Mouse (Mus musculus): Measurements from ENCODE around the gene Cbx5. TPM values are rescaled to one million over a fixed set of nuclear protein-coding genes. Genes with fewer than 3 reads are reported as not detected.

The Cbx5 gene
- polyA plus RNA-seq, 1 experiment from 2014 or later, result 233 TPM

DNA sequence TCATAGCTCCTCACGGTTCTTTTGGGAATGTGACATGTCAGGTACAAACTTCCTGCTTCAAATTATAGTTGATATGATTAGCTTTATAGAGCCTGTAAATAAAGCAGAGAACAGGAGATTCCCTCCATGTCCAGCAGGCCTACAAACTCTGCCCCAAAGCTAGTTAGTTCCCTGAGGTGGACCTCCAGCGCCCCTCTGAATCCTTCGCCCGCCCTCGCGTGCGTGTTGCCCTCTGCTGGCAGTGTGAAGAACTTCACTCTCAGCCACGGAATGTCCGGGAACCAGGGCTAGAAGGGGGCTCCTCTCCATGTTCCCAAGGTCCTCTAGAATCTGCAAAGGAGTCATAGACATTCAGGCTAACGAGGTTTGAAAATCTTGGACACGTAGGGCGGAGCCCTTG lies 61.5 kb downstream of the Cbx5 start:
- Histone ChIP-seq H3K4me1 (peaks cover 14% of the 10 kb centered on the region), H3K27me3 (peaks cover 100% of the 10 kb centered on the region), H3K4me2 (no peak overlapping the region), H3K36me3 (replicated peaks) (no peaks in the 10 kb centered on the region), H3K4me3 (replicated peaks) (no peak overlapping the region), H3K9me3 (no peaks in the 10 kb centered on the region), H3K9ac (no peak overlapping the region), H3K27ac (no peak overlapping the region)
- no peak for ATAC-seq (ENCODE audit: low FRiP score)
- 4% methylated on average over 12 of the region's 12 CpGs for WGBS

DNA sequence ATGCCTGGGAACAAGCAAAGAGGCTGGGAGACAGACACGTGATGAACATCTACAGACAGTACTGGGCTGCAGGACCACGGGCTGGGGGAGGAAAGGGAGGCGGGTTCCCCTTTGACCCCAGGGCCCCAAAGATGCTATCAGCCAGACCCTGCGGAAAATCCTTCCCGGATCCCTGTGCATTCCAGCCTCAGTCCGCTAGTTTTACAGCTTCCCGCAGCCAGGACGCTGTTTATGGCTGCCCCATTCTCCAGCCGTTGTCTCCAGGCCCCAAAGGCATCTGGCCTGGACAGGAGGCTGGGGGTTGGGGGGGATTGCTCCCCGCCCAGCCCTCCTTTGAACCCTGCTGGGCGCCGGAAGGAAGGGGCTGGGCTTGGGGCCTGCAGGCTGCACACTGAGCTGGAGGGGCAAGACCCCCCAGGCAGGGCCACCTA lies 62.0 kb downstream of the Cbx5 start:
- no peak for ATAC-seq (ENCODE audit: low FRiP score)
- Histone ChIP-seq H3K36me3 (replicated peaks) (no peaks in the 10 kb centered on the region), H3K4me2 (no peak overlapping the region), H3K9ac (no peak overlapping the region), H3K27me3 (peaks cover 100% of the 10 kb centered on the region), H3K4me1 (peaks cover 9% of the 10 kb centered on the region), H3K4me3 (replicated peaks) (no peak overlapping the region), H3K27ac (no peak overlapping the region), H3K9me3 (no peaks in the 10 kb centered on the region)
- 4% methylated on average over 12 of the region's 12 CpGs for WGBS

DNA sequence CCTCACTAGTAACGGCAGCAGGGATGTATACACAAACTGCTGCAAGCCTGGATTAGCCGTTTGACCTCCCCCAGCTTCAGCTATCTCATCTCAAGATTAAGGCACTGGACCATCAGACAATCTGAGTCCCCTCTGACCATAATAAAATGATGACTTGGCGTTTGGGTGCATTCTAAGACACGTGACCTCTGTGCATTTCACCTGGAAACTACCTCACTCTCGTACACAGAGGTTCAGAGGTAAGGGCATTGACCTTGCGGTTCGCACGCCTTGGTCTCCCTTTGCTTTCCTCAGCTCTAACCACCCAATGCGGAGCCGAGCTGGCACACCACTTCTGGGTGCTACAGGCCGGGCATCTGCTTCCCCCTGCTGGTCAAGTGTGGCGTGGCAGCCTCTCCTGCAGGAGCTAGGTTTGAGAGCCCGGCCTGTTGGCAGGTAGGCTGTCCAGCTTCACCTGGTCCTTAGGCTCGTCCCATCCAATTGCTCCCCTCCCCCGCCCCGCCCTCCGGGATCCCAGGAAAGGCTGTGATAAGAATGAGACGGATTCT lies 62.7 kb downstream of the Cbx5 start:
- Histone ChIP-seq H3K27me3 (peaks cover 100% of the 10 kb centered on the region), H3K27ac (no peak overlapping the region), H3K4me1 (peaks cover 3% of the 10 kb centered on the region), H3K4me2 (no peak overlapping the region), H3K36me3 (replicated peaks) (no peaks in the 10 kb centered on the region), H3K4me3 (replicated peaks) (no peak overlapping the region), H3K9ac (no peak overlapping the region), H3K9me3 (no peaks in the 10 kb centered on the region)
- peak; percentile 50 for ATAC-seq (ENCODE audit: low FRiP score)
- 2% methylated on average over 18 of the region's 18 CpGs for WGBS

DNA sequence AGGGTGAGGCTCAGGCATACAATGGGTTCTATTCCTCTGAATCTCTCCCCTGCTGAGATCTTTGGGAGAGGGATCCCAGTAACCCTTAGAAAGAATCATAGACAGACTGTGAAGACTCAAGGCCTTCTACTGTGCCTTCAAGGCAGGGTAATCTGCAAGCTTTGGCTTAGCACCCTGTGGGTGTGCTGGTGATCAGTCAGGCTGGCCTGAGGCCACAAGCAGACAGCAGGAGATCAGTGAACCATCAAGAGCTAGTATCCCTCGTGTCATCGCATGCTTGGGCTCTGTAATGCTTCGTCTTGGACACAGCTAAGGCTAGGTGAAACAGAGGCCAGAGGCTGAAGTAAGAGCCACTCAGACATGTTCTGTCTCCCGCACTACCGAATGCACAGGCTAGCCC lies 66.4 kb downstream of the Cbx5 start:
- H3K27me3 ChIP-seq, result peaks cover 100% of the 10 kb centered on the region
- H3K4me2 ChIP-seq, result no peak overlapping the region
- no peaks in the 10 kb centered on the region for H3K36me3 ChIP-seq (replicated peaks)
- no peak overlapping the region for H3K9ac ChIP-seq
- H3K4me3 ChIP-seq (replicated peaks), result no peak overlapping the region
- 66% methylated on average over 5 of the region's 5 CpGs for WGBS
- H3K27ac ChIP-seq, result no peak overlapping the region
- no peaks in the 10 kb centered on the region for H3K9me3 ChIP-seq
- no peak for ATAC-seq (ENCODE audit: low FRiP score)
- H3K4me1 ChIP-seq, result peaks cover 26% of the 10 kb centered on the region

DNA sequence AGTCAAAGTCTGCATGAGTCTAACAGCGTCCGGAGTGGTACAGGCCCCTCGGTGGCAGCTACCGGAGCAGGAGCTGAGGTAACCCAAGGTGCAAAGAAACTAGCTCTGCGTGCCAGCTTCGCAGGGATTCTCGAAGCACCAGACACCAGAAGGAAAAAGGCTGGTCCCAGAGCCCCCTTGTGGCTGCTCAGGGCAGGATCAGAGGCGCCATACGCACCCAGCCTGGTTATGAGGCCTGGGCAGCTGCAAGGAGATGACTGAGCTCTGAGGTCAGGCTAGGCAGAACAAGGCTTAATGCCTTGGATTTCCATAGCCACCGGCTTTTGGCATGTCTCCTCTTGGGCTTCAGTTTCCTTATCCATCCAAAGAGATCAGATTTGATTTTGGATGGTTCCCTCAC lies 67.1 kb downstream of the Cbx5 start:
- Histone ChIP-seq H3K4me2 (no peak overlapping the region), H3K36me3 (replicated peaks) (no peaks in the 10 kb centered on the region), H3K4me3 (replicated peaks) (no peak overlapping the region), H3K9me3 (no peaks in the 10 kb centered on the region), H3K27me3 (peaks cover 100% of the 10 kb centered on the region), H3K4me1 (peaks cover 27% of the 10 kb centered on the region), H3K27ac (no peak overlapping the region), H3K9ac (no peak overlapping the region)
- 5% methylated on average over 10 of the region's 10 CpGs for WGBS
- no peak for ATAC-seq (ENCODE audit: low FRiP score)

DNA sequence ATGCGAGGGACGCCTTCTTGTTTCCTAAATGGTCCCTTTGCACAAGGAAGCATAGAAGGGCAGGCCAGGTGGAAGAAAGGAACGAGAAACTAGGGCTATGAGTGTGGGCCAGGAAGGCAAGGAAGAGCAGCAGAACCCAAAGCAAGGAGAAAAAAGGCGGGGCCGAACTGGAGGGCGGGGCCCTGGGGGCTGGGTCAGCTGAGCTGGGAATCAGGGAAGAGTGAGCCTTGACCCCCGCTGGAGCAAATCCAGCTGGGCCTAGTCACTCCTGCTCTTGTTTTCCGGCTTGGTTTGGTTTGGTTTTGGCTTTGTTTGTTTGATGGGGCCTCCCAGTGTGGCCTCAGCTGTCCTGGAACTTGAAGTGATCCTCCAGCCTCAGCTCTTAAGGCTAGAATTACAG lies 68.3 kb downstream of the Cbx5 start:
- H3K27me3 ChIP-seq, result peaks cover 100% of the 10 kb centered on the region
- H3K36me3 ChIP-seq (replicated peaks), result no peaks in the 10 kb centered on the region
- no peak overlapping the region for H3K4me2 ChIP-seq
- H3K4me1 ChIP-seq, result peaks cover 32% of the 10 kb centered on the region
- no peak overlapping the region for H3K4me3 ChIP-seq (replicated peaks)
- 6% methylated on average over 8 of the region's 8 CpGs for WGBS
- H3K9ac ChIP-seq, result no peak overlapping the region
- no peak for ATAC-seq (ENCODE audit: low FRiP score)
- no peak overlapping the region for H3K27ac ChIP-seq
- no peaks in the 10 kb centered on the region for H3K9me3 ChIP-seq

DNA sequence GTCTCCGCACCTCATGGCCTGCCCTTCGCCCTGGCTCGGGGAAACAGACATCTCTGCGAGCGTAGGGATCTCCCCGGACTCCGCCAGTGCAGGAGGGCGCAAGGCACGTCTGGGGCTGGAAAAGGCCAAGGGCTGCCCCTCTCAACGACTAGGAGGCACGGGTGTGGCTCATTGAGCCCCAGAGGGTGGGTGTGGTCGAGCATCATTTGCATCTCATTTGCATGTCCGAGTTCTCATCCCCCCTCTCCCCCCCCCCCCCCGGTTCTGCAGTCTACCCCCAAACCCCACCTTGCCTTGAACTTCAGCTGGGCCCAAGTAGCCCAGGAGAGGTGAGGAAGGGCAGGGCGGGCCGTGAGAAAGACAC lies 69.3 kb downstream of the Cbx5 start:
- WGBS, result 7% methylated on average over 16 of the region's 16 CpGs
- H3K27ac ChIP-seq, result no peak overlapping the region
- peak overlapping the region; percentile 45 for H3K4me3 ChIP-seq (replicated peaks)
- no peaks in the 10 kb centered on the region for H3K9me3 ChIP-seq
- ATAC-seq (ENCODE audit: low FRiP score), result no peak
- H3K4me2 ChIP-seq, result peak overlapping the region; percentile 76
- H3K9ac ChIP-seq, result peak overlapping the region; percentile 33; the same call in 1 of the 2 replicates
- no peaks in the 10 kb centered on the region for H3K36me3 ChIP-seq (replicated peaks)
- peaks cover 32% of the 10 kb centered on the region for H3K4me1 ChIP-seq
- H3K27me3 ChIP-seq, result peaks cover 100% of the 10 kb centered on the region

DNA sequence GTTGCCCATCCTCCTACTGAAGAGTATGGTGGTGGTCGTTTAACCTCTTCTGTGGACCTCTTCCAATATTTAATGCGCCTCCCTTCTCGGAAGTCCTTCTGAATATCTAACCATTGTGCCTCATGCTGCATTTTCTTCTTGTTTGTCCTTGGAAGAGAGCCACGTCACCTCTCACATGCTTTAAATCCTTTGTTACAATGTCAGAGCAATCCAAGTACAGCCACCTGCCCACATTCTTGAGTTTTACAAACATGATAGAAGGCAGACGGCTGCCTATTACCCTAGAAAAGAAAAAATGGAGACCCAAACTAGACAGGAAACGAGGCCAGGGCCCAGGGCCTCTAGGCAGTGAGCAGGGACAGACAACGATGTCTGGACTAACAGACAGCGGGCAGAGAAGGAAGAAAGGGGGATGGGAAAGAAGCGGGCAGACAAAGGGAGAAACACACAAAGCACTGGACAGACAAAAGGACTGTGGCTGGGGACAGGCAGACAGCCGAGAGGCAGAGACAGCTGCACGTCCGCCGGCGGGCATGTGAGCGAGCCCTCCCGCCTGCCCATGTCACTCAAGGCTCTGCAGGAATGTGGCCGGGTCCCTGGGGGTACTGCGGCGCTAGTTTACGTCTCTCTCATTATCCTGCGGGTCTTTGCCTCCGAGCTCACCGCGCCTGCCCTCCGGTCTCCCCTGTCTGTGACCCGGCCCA lies 69.9 kb downstream of the Cbx5 start:
- Histone ChIP-seq H3K9me3 (no peaks in the 10 kb centered on the region), H3K27me3 (peaks cover 95% of the 10 kb centered on the region), H3K4me3 (replicated peaks) (peak overlapping the region; percentile 45), H3K27ac (no peak overlapping the region), H3K9ac (peak overlapping the region; percentile 33; the same call in 1 of the 2 replicates), H3K4me2 (peak overlapping the region; percentile 76), H3K4me1 (peaks cover 32% of the 10 kb centered on the region), H3K36me3 (replicated peaks) (no peaks in the 10 kb centered on the region)
- 3% methylated on average over 26 of the region's 26 CpGs for WGBS
- no peak for ATAC-seq (ENCODE audit: low FRiP score)

DNA sequence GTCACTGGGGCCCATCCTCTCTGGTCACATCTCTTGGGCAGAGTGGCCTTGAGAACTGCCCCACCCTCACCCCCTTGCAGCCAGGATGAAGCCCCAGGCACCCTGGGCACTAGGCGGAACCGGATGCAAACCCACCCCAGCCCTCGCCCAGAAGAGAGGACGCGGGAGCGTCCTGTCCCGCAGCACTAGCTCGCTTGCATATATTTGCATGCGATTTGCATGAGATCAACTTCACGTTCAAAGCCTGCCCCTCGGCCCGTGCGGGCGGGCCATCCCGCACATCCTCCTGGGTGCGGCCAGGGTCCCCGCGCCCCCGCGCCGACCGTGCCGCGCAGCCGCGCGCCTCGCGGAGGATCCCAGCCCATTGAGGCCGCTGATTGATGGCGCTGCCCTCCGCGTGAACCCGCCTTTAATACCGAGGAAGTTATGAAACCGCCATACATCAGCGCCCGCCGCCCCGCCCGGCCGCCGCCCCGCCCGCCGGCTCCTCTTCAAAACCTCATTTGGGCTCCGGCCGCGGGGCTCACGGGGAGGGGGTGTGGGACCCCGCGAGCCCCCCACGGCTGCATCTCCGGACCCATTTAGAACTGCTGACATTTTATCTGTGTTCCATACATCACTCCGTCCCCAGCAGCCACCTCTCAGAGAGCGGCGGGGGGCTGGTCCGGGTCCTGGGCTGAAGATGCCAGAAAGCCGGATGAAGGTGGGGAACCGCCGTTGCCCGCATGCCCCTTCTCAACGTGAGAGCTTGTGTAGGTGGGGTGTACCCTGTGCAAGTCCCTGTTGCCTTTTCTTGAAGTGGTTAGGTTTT lies 70.6 kb downstream of the Cbx5 start:
- Histone ChIP-seq H3K9me3 (no peaks in the 10 kb centered on the region), H3K36me3 (replicated peaks) (no peaks in the 10 kb centered on the region), H3K4me3 (replicated peaks) (peak overlapping the region; percentile 45), H3K4me1 (peaks cover 32% of the 10 kb centered on the region), H3K9ac (peak overlapping the region; percentile 47), H3K27ac (no peak overlapping the region), H3K4me2 (peak overlapping the region; percentile 76), H3K27me3 (peaks cover 88% of the 10 kb centered on the region)
- peak; percentile 23 for ATAC-seq (ENCODE audit: low FRiP score)
- under 1% methylated on average over 63 of the region's 63 CpGs for WGBS

DNA sequence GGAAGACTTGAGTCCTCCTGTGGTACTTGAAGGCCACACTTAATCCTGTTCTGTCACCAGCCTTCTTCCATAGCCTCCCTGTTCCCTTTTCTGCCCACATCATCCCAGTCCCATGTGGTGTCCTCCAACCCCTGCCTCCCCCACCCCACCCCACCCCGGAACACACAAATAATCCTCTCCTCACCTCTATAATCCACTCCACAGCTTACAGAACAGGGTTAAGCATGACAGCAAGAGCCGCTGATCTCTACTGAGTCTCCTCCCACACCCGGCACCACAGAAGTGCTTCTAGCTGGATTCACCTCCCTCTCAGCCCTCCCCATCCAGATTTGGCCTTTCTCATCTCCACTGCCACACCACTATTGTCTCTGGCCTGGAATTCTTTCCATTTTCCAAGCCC lies 71.8 kb downstream of the Cbx5 start:
- 12% methylated on average over 3 of the region's 3 CpGs for WGBS
- no peaks in the 10 kb centered on the region for H3K9me3 ChIP-seq
- peaks cover 38% of the 10 kb centered on the region for H3K4me1 ChIP-seq
- no peak overlapping the region for H3K4me2 ChIP-seq
- H3K27me3 ChIP-seq, result peaks cover 76% of the 10 kb centered on the region
- H3K27ac ChIP-seq, result no peak overlapping the region
- H3K9ac ChIP-seq, result no peak overlapping the region
- no peaks in the 10 kb centered on the region for H3K36me3 ChIP-seq (replicated peaks)
- H3K4me3 ChIP-seq (replicated peaks), result no peak overlapping the region
- no peak for ATAC-seq (ENCODE audit: low FRiP score)

DNA sequence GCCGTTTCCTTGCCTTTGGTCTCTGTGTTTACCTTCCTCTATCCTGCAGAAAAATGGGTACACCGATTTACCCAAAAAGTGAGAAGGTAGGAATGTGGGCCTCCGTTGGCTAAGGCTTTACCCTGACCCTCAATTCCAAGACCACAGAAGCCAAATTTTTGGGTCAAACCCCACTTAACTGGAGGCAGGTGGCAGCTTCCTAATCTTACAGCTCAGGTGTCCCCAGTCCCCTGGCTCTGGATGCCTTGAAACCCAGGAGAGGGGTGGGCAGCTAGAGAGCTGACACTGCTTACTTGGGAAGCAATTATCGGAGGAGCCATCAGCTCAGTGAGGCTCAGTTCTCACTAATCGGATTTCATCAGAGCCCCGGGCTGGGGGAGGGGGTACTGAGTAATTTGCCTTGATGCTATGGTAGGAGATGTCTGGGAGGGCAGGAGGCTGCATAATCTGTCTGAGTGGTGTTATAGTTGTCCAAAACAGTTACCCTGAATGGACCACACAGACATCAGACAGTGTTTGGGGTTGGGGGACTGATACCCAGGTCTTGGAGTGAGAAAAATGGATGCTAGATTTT lies 72.5 kb downstream of the Cbx5 start, which contains the start of gene Smug1:
Smug1 (minus strand) TSS at position 51 of the 574 bp plus-strand sequence.
- Histone ChIP-seq H3K4me3 (replicated peaks) (no peak within 1 kb of the TSS), H3K9ac (no peak within 1 kb of the TSS), H3K27ac (no peak within 1 kb of the TSS), H3K4me1 (peaks cover 43% of the 10 kb centered on the region), H3K36me3 (replicated peaks) (no peaks in the 10 kb centered on the region), H3K27me3 (peaks cover 69% of the 10 kb centered on the region), H3K4me2 (no peak within 1 kb of the TSS), H3K9me3 (no peaks in the 10 kb centered on the region)
- WGBS, result 25% methylated on average over 6 of the region's 6 CpGs
- ATAC-seq (ENCODE audit: low FRiP score), result no peak

DNA sequence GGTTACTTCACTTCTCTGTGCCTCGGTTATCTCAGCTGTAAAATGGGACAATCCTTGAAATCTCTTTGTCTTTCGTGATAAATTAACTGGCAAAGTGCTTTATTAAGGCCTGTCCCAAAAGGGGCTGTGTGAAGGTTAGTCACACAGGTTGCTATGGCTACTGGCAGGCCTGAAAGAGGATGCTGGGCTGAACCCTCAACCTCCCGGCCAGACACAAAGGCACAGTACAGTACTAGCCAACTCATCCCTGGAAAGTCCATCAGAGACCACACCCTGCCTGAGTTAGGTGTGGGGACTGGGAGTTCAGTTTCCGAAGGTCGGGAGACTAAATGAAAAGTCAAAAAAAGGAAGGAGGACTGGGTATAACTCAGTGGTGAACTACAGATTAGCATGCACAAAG lies 73.7 kb downstream of the Cbx5 start:
- ATAC-seq (ENCODE audit: low FRiP score), result no peak; the same call in 1 of the 2 replicates
- Histone ChIP-seq H3K4me3 (replicated peaks) (no peak overlapping the region), H3K9me3 (no peaks in the 10 kb centered on the region), H3K4me2 (no peak overlapping the region), H3K4me1 (peaks cover 46% of the 10 kb centered on the region), H3K9ac (no peak overlapping the region), H3K27ac (no peak overlapping the region), H3K27me3 (peaks cover 57% of the 10 kb centered on the region), H3K36me3 (replicated peaks) (no peaks in the 10 kb centered on the region)
- 36% methylated on average over 5 of the region's 5 CpGs for WGBS
